Mouse (Mus musculus): ENCODE measurements around the gene Slc4a11. TPM values are rescaled to one million over a fixed set of nuclear protein-coding genes. Genes with fewer than 3 reads are reported as not detected.
"Not testable (repeated sequence)": the region's sequence is repeated elsewhere in the genome, so short reads cannot be mapped to it uniquely, and the experiment has no call there.

The Slc4a11 gene
- polyA plus RNA-seq, 1 experiment from 2014 or later, result 0.23 TPM

DNA sequence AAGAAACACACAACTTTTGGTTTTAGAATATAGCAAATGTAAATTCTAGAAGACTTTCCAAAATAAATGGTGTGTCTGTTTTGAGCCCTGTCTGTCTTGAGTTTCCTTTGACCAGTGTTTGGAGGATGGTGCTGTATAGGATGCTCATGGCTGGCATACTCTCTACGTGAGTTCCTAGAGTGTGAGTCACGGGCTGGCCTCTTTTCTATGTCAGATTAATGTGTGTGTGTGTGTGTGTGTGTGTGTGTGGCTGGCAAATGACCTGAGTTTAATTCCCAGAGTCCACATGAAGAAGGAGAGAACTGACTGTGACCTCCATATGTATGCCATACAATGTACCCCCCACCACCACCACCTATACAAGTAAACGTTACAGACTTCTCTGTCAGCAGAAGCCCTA lies 15.8 kb downstream of the Slc4a11 start:
- no peak for DNase-seq (ENCODE audit: low spot score)

DNA sequence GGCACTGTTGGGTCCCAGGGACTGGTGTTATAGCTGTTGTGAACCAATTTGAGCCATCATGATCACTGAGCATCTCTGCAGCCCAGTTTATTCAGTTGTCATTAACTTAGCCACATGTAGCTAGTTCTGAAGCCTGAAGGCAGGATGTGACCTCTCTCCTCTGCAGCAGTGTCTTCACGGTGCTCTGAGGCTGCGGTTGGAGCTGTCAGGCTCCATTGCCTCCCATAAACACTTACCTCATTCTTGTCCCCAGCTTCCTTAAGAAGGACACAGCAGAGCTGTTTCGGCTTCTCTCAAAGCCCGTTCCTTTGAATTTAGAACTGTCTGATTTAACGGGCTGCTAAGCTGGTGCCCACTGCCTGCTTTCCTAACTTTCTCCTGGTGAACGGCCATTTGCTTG lies 17.4 kb downstream of the Slc4a11 start:
- no peak for DNase-seq (ENCODE audit: low spot score)

- no peak for DNase-seq (ENCODE audit: low spot score)
These were observed 18.2 kb downstream of the Slc4a11 start for GRCm38 (mm10) chr2:130679154-130679553.

GRCm38 (mm10) chr2:130677211-130677610 lies 20.1 kb downstream of the Slc4a11 start:
- DNase-seq (ENCODE audit: low spot score), result no peak

DNA sequence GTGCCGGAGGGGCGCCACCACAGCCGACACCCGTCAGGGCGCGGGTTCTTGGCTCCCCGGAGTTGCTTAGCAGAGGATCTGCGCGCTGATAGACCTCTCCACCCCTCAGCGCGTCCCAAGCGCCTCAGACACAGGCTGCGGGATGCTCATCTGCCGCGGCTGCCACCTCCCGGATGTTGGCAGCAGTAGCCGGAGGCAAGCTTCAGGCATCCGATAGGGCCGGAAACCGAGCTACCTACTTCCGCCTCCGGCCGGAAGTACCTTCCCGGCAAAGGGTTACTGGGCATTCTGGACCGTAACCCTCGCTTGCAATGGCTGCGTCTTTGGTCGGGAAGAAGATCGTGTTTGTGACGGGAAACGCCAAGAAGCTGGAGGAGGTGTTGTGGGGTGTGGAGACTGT lies 29.8 kb downstream of the Slc4a11 start, which contains the start of gene Itpa:
TSS of gene Itpa (plus strand) at position 52 of the 400 bp plus-strand sequence.
- peak; percentile 90 for DNase-seq (ENCODE audit: low spot score)

GRCm38 (mm10) chr2:130664102-130664701 lies 33.1 kb downstream of the Slc4a11 start, which contains the start of gene Ddrgk1:
Gene Ddrgk1 (minus strand): TSS chr2:130664659.
- DNase-seq (ENCODE audit: low spot score), result peak; percentile 89

GRCm38 (mm10) chr2:130663342-130663741 lies 34.0 kb downstream of the Slc4a11 start:
- no peak for DNase-seq (ENCODE audit: low spot score)

- no peak for DNase-seq (ENCODE audit: low spot score)
These were observed 38.8 kb downstream of the Slc4a11 start for GRCm38 (mm10) chr2:130658530-130658929.

DNA sequence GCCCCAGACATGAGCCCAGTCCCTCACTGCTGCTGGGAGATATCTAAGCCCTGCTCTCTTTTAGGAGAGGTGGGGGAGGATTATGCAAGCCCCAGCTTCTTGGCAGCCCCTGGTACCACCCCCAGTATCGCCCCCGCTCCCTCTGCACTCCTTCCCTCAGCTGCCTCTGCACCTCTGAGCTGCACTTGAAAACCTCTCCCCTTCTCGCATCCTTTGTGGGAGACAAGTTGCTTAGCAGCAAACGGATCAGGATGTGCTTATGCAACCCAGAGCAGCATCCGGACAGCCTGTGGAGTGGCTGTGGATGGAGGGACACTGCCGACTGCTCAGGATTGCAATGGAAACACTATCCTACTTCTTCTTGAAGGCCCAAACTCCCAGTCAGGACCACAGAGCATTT lies 39.8 kb downstream of the Slc4a11 start:
- DNase-seq (ENCODE audit: low spot score), result no peak

GRCm38 (mm10) chr2:130656536-130656935 lies 40.8 kb downstream of the Slc4a11 start:
- no peak for DNase-seq (ENCODE audit: low spot score)

DNA sequence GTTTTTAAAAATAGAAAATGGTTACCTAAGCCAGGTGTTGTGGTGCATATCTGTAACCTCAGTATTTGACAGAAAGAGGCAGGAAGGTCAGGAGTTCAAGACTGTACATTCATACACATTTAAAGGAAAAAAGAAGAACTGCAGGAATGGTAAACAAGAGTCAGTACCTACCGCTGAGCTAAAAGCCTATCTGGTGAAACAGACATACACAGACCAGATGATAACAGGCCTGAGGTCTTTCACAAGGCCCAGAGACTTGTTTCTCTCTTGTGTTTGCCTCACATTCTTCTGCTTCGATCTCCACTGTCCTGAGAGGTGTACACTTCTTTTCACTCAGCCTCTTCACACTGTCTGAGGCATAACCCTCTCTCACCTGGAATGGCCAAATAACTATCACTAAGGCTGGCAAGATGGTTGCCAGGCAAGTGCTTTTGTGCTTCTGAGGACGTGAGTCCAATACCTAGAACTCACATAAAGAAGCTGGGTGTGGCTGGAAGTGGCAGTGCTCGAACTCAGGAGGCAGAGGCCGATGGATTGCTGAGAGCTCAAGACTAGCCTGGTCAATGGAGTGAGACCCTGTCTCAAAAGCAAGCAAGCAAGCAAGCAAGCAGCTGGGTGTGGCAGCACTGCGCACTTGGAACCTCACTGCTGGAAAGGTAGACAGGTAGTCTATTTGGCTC lies 41.5 kb downstream of the Slc4a11 start:
- DNase-seq (ENCODE audit: low spot score), result no peak

DNA sequence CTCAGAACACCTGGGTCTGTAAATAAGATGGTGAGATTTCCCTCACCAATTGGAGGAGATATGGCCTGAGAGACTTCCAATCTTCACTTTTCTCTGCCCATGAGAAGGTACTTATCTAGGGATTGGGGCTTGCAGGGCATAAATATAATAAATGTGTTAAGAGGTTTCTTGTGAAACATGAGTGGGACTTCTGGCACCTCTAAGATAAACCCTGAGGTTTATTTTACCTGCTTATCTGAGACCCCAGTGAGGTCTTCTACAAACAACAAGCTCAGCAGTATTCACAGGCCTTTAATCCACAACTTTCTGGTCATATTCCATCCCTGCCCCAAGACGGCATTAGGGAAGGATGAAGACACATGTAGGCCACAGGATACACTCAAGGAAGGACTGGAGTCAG lies 43.6 kb downstream of the Slc4a11 start:
- no peak for DNase-seq (ENCODE audit: low spot score)

DNA sequence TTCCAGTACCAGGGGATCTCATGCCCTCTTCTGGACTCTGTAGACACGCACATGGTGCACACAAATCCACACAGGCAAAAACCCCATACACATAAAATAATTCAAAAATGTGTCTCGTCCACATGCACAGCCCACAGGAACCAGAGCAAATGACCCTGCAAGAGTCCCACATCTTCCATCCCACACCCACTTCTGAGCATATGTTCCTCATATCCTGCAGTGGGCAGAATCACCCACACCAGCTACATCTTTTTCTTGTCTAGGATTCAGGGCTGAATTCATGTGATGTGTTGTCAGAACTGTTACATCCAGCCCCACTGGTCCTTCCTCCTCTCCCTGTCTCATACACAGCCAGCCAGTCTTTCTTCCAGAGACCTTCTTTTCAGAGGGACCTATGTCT lies 44.0 kb downstream of the Slc4a11 start:
- DNase-seq (ENCODE audit: low spot score), result no peak

DNA sequence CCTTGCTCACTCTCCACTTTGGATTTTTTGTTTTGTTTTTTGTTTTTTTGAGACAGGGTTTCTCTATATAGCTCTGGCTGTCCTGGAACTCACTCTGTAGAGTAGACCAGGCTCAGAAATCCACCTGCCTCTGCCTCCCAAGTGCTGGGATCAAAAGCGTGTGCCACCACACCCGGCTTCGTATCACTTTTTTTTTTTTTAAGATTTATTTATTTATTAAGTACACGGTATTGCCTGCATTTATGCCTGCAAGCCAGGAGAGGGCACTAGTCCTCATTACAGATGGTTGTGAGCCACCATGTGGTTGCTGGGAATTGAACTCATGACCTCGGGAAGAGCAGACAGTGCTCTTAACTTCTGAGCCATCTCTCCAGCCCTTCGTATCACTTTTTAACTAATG lies 48.3 kb downstream of the Slc4a11 start:
- not testable (repeated sequence) for DNase-seq (ENCODE audit: low spot score)

GRCm38 (mm10) chr2:130645198-130645597 lies 52.1 kb downstream of the Slc4a11 start:
- DNase-seq (ENCODE audit: low spot score), result no peak

- peak; percentile 87 for DNase-seq (ENCODE audit: low spot score)
These were observed 54.5 kb downstream of the Slc4a11 start, which contains the start of gene Lzts3 for GRCm38 (mm10) chr2:130642684-130643369. Gene Lzts3 (minus strand): TSS chr2:130642803.

DNA sequence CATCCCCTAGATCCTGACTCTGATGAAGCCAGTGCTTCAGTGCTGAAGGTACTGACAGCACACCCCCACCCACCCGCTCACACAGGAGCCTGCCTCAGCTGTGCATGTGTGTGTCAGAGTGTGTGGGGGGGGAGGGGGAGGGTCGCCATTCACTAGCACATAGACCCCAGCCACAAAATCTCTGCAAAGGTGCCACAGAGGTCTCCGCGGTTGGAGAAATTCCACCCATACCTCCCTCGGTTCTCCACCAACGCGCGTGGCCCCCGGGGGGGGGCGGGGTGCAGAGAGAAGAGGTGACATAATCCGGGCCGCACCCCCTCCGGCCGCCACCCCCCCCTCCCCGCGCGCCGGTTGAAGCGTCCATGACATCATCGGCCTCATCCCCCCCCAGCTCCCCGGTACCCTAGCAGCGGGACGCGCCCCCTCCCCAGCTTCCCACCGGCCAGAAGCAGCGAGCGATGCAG lies 55.1 kb downstream of the Slc4a11 start:
- DNase-seq (ENCODE audit: low spot score), result peak; percentile 44

DNA sequence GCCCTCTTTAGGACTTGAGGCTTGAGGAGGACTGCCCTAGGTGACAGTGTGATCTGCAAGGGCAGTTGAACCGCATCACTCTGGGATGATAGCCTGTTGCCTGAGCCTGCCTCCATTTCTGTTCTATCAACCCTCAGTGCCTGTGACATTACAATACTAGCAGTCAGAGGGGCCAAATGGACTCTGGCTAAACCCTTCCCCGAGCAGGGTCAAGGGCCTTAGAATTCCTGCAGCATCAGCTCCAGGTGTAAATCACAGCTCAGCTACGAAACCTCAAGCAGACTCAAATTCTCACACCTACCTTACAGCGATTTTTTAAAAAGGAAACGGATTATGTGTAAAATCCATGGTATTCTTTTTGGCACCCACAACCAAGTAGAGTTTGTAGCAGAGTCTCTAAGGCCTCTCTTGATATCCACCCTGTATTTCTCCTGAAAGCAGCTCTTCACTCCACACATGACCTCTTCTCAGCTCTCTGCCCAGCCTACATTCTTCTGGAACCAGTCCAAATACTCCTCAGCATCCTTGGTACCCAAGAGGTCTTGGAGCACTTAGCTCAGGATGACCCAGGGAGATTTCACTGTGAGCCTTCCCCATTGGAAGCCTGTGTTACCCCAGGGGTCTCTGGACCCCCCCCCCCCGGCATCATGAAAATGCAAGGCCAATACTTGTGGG lies 55.8 kb downstream of the Slc4a11 start:
- no peak for DNase-seq (ENCODE audit: low spot score)

DNA sequence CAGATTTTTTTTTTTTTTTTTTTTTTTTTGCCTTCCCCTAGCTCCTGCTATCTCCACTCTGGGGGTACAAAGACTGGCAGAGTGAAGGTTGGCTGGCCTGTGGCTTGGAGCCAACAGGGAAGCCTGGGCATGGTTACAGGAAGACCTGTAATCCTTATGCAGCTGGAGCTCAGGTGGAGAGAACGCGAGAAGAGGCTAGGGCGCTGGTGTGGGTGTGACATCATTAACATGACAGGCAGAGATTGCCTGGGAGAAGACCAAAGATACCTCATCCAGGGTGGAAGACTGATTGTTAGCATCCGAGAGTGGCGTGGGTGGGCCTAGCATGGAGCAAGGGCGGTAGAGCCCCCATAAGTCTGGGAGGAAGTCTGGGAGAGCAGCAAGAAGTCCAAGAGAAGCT lies 58.0 kb downstream of the Slc4a11 start:
- no peak for DNase-seq (ENCODE audit: low spot score)

- DNase-seq (ENCODE audit: low spot score), result no peak
These were observed 59.2 kb downstream of the Slc4a11 start for GRCm38 (mm10) chr2:130638101-130638611.

DNA sequence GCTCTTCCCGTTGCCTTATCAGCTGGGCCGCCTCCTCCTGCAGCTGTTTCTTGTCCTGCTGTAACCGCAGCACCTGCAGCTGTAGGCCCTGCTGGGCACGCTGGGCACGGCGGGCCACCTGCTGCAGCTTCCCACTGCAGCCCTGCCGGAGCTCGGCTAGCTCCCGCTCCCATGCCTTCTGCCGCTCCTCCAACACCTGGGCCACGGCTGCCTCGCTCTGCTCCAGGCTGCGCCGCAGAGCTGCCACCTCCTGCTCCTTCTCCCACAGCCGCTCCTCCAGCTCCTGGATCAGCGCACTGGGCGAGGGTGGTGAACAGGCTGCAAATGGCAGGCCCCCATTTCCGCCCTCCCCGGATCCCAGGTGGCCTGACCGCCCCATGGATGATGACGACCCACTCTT lies 61.5 kb downstream of the Slc4a11 start:
- peak; percentile 86 for DNase-seq (ENCODE audit: low spot score)

Measured in thymus, postnatal 0 days (tissue).